Mouse (Mus musculus) liver, postnatal 0 days (tissue): ENCODE measurements around the gene Bora. TPM values are rescaled to one million over a fixed set of nuclear protein-coding genes. Genes with fewer than 3 reads are reported as not detected.
"Not testable (repeated sequence)": the region's sequence is repeated elsewhere in the genome, so short reads cannot be mapped to it uniquely, and the experiment has no call there.

Experiments used
- ATAC-seq: fragments of 200-750 bp; cut with Nextera tagmentation; 2 replicates; pipeline ENCODE4 v1.8.0; 2017; ENCODE audit warnings: mild to moderate bottlenecking, moderate library complexity
- DNase-seq: peaks from one replicate; pipeline ENCODE4 v3.0.0-alpha.2; 2016
- H3K27ac ChIP-seq: fragments of 300-500 bp; sonication (generic); 2 replicates; pipeline ENCODE4 v1.5.1; 2014; ENCODE audit warnings: antibody characterized with exemption, moderate library complexity, mild to moderate bottlenecking, low read depth
- H3K27me3 ChIP-seq: fragments of 300-500 bp; sonication (generic); 2 replicates; pipeline ENCODE4 v1.6.1; 2014; ENCODE audit warnings: low read length, control low read depth, mixed read lengths; ENCODE audit not compliant: insufficient read depth
- H3K36me3 ChIP-seq: fragments of 300-500 bp; sonication (generic); replicated peaks from 2 replicates; pipeline ENCODE4 v1.6.1; 2014; ENCODE audit warnings: mild to moderate bottlenecking, control low read depth, low read length, moderate library complexity, mixed read lengths; ENCODE audit not compliant: insufficient read depth
- H3K4me1 ChIP-seq: fragments of 300-500 bp; sonication (generic); 2 replicates; pipeline ENCODE4 v1.6.1; 2014; ENCODE audit warnings: antibody characterized with exemption, mild to moderate bottlenecking, control low read depth; ENCODE audit not compliant: insufficient read depth
- H3K4me2 ChIP-seq: fragments of 300-500 bp; sonication (generic); 2 replicates; pipeline ENCODE4 v1.6.1; 2014; ENCODE audit warnings: low read depth, mild to moderate bottlenecking, low read length, moderate library complexity, mixed read lengths
- H3K4me3 ChIP-seq: fragments of 300-500 bp; sonication (generic); 2 replicates; pipeline ENCODE4 v1.5.1; 2014; ENCODE audit warnings: low read depth, low read length
- H3K9ac ChIP-seq: fragments of 300-500 bp; sonication (generic); replicated peaks from 2 replicates; pipeline ENCODE4 v1.6.1; 2014; ENCODE audit warnings: mild to moderate bottlenecking, moderate library complexity
- H3K9me3 ChIP-seq: fragments of 300-500 bp; sonication (generic); 2 replicates; pipeline ENCODE4 v1.6.1; 2016; ENCODE audit warnings: mild to moderate bottlenecking, control low read depth, low read length, mixed read lengths
- CTCF ChIP-seq: sonication (generic); IDR thresholded peaks from 2 replicates; pipeline ENCODE4 v1.5.1; 2016; ENCODE audit warnings: antibody characterized with exemption, low read depth
- EP300 ChIP-seq: IDR thresholded peaks from 2 replicates; pipeline ENCODE4 v1.6.1; 2016; ENCODE audit warnings: antibody characterized with exemption, low read depth, mild to moderate bottlenecking
- WGBS: fragments of 180-500 bp; shearing (Covaris S2); extraction: QIAGEN DNeasy Blood & Tissue Kit; methylation state at CpG from one replicate; pipeline ENCODE4 v1.1.7; 2014; ENCODE audit not compliant: insufficient replicate concordance; 5-methylcytosine and 5-hydroxymethylcytosine counted together
- polyA plus RNA-seq: library from polyadenylated mRNA; unstranded; fragments of >200 nt; fragmentation: Nextera tagmentation; extraction: Ambion mirVana; gene quantifications from 2 replicates; pipeline ENCODE4 v1.2.1, GENCODE M21; 2015

The Bora gene
- polyA plus RNA-seq, 1 experiment from 2014 or later: 13.6 TPM

GRCm38 (mm10) chr14:99022346-99023086, 23.5 kb upstream of the Bora start:
- no peaks in the 10 kb centered on the region for H3K36me3 ChIP-seq
- H3K9me3 ChIP-seq: 0 out of 2 replicates have a peak, but pooled peaks cover 2% of the 10 kb centered on the region
- no peak for DNase-seq
- no peak for TF ChIP-seq EP300
- TF ChIP-seq CTCF: peak; percentile 19; the same call in 1 of the 2 replicates
- H3K9ac ChIP-seq: no peak overlapping the region
- no peak overlapping the region for H3K4me2 ChIP-seq
- 49% methylated on average over 12 of the region's 12 CpGs for WGBS
- no peaks in the 10 kb centered on the region for H3K4me1 ChIP-seq
- no peak overlapping the region for H3K27ac ChIP-seq
- ATAC-seq: no peak
- no peaks in the 10 kb centered on the region for H3K27me3 ChIP-seq
- H3K4me3 ChIP-seq: no peak overlapping the region

GRCm38 (mm10) chr14:99029987-99030386, 16.0 kb upstream of the Bora start:
- DNase-seq (no peak), ATAC-seq (no peak)
- TF ChIP-seq EP300 (no peak), CTCF (no peak)
- Histone ChIP-seq H3K27ac (no peak overlapping the region), H3K4me1 (no peaks in the 10 kb centered on the region), H3K27me3 (no peaks in the 10 kb centered on the region), H3K4me3 (no peak overlapping the region), H3K9me3 (0 out of 2 replicates have a peak, but pooled peaks cover 2% of the 10 kb centered on the region), H3K9ac (no peak overlapping the region), H3K36me3 (peaks cover 13% of the 10 kb centered on the region), H3K4me2 (no peak overlapping the region)
- 73% methylated on average over 5 of the region's 5 CpGs for WGBS

GRCm38 (mm10) chr14:99031337-99031873, 14.6 kb upstream of the Bora start:
- ATAC-seq (no peak), DNase-seq (no peak)
- TF ChIP-seq CTCF (no peak), EP300 (no peak)
- H3K4me1 ChIP-seq: no peaks in the 10 kb centered on the region
- H3K4me2 ChIP-seq: no peak overlapping the region
- no peak overlapping the region for H3K27ac ChIP-seq
- H3K9ac ChIP-seq: no peak overlapping the region
- peaks cover 19% of the 10 kb centered on the region for H3K36me3 ChIP-seq
- WGBS: 85% methylated on average over 5 of the region's 5 CpGs
- H3K4me3 ChIP-seq: no peak overlapping the region
- H3K27me3 ChIP-seq: no peaks in the 10 kb centered on the region
- 0 out of 2 replicates have a peak, but pooled peaks cover 2% of the 10 kb centered on the region for H3K9me3 ChIP-seq

- Histone ChIP-seq H3K9me3 (no peaks in the 10 kb centered on the region), H3K27me3 (no peaks in the 10 kb centered on the region), H3K4me1 (no peaks in the 10 kb centered on the region), H3K27ac (no peak overlapping the region), H3K4me3 (no peak overlapping the region), H3K36me3 (peaks cover 22% of the 10 kb centered on the region), H3K9ac (no peak overlapping the region), H3K4me2 (no peak overlapping the region)
- ATAC-seq (0 out of 2 replicates have a peak, but pooled peaks have one; percentile 13), DNase-seq (no peak)
- 72% methylated on average over 5 of the region's 5 CpGs for WGBS
- no peak for TF ChIP-seq EP300
- TF ChIP-seq CTCF: no peak
Observed at GRCm38 (mm10) chr14:99032596-99032995, 13.4 kb upstream of the Bora start.

- H3K9ac ChIP-seq, H3K9me3 ChIP-seq, H3K4me3 ChIP-seq, DNase-seq, ATAC-seq, H3K27me3 ChIP-seq, H3K27ac ChIP-seq, H3K4me2 ChIP-seq, H3K4me1 ChIP-seq: not testable (repeated sequence)
- WGBS: 94% methylated on average over 8 of the region's 8 CpGs
- peaks cover 31% of the 10 kb centered on the region for H3K36me3 ChIP-seq
Observed at GRCm38 (mm10) chr14:99034851-99035250, 11.2 kb upstream of the Bora start.

GRCm38 (mm10) chr14:99036039-99036438, 10.0 kb upstream of the Bora start:
- Histone ChIP-seq H3K9ac (no peak overlapping the region), H3K4me2 (no peak overlapping the region), H3K36me3 (peaks cover 31% of the 10 kb centered on the region), H3K27me3 (no peaks in the 10 kb centered on the region), H3K27ac (no peak overlapping the region), H3K4me1 (no peaks in the 10 kb centered on the region), H3K9me3 (no peaks in the 10 kb centered on the region), H3K4me3 (no peak overlapping the region)
- TF ChIP-seq EP300 (no peak), CTCF (no peak)
- 66% methylated on average over 4 of the region's 4 CpGs for WGBS
- no peak for DNase-seq
- no peak for ATAC-seq
